Comparison of ENCODE assay signal across 11 mouse cellular contexts in the genomic region with DNA sequence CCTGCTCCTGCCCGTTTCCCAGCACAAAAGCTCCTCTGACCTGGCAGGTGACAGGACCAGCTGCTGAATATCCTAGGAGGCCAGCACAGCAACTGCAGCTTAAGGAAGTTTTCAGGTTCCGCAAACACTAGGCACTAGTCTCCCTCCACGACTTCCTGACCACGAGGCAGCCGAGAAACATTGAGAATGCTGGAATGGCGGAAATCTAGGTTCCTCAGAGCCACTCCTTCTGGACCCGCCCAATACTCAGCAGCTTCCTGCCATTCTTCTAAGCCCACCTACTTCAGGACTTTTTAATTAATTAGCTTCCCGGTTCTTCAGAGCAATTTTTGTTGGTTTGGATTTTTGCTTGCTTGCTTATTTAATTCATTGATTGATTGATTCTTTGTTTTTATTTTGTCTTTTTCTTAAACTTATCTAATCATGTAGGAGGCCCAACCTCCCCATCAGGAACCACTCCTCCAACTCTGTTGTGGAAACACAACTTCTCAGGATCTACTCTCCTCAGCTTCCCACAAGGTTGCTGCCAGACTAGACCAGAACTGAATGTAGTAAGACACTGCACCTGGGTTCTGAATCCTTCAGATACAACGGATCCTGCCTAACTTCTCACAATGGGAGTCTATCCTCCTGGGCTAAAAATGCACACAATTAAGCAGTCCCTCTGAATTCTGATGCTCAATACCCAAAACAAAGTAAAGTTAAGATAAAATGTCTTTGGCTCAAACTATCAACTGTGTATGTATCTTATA. TPM values are rescaled to one million over a fixed set of nuclear protein-coding genes. Genes with fewer than 3 reads are reported as not detected.
"Had no signal": no experiment of that assay in that cellular context is flagged by ENCODE, and none has a peak within 500 bp of the region (broad histone marks: within the 10 kb centered on the region; RNA-seq: fewer than 3 reads in every experiment).

A gene (minus strand): TSS at position 205 of the 752 bp plus-strand sequence.

RNA-seq across cellular contexts. Expression of the gene that starts here (rescaled TPM):
- total RNA-seq: neutrophil, adult 5-6 weeks had no signal
- polyA plus RNA-seq: neural tube, embryonic 13.5 days; neural tube, embryonic 14.5 days; neural tube, embryonic 15.5 days; small intestine, adult 2 months; stomach, embryonic 14.5 days; stomach, embryonic 15.5 days; stomach, embryonic 16.5 days; stomach, postnatal 0 days; thymus, postnatal 0 days; urinary bladder, adult 2 months had no signal
